Mouse (Mus musculus): ENCODE measurements around the gene Gga2. TPM values are rescaled to one million over a fixed set of nuclear protein-coding genes. Genes with fewer than 3 reads are reported as not detected.

The Gga2 gene
- polyA plus RNA-seq, 1 experiment from 2014 or later: 96.9 TPM

DNA sequence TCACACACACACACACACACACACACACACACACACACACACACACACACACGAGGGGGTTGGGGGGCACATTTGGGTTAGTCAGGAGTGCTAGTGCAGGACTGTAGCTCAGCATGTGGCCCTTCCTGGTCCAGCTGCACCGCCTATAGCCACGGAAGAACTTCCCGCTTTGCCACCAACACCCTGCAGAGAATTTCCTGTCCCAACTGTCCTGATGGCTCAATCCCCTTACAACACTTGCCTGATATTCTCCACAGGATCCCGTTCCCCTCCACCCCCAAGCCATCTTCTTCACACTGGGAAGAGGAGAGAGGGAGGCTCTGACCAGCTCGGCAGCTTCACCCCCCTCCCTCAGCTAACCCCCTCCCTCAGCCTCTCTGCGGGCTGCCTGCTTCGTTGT lies 20.6 kb downstream of the Gga2 start:
- Histone ChIP-seq H3K4me2 (no peak overlapping the region), H3K4me3 (no peak overlapping the region), H3K9me3 (no peaks in the 10 kb centered on the region), H3K4me1 (no peaks in the 10 kb centered on the region), H3K9ac (no peak overlapping the region), H3K36me3 (peaks cover 92% of the 10 kb centered on the region), H3K27me3 (no peaks in the 10 kb centered on the region), H3K27ac (no peak overlapping the region)
- no peak for ATAC-seq (ENCODE audit: insufficient number of reproducible peaks, insufficient read depth, low FRiP score, low TSS enrichment, low read depth)
- 66% methylated on average over 7 of the region's 8 CpGs for WGBS

DNA sequence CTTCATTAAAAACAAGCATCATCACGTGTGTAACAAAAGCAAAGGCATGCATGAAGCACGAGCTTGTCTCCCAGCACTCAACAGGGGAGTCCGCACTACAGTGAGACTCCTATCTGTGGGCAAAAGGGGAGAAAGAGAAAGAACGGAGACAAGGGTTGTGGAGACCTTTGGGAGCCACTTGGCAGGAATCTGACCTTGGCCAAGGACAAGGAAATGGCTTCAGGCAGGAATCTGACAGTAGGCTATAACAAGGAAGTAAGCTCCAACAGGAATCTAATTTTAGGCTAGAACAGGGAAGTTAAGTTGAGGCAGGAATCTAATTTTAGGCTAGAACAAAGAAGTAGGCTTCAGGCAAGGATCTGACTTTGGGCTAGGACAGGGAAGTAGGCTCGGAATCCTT lies 25.1 kb downstream of the Gga2 start:
- WGBS: 90% methylated on average over 5 of the region's 5 CpGs
- Histone ChIP-seq H3K9me3 (no peaks in the 10 kb centered on the region), H3K27me3 (no peaks in the 10 kb centered on the region), H3K4me1 (no peaks in the 10 kb centered on the region), H3K4me3 (no peak overlapping the region), H3K9ac (no peak overlapping the region), H3K27ac (no peak overlapping the region), H3K36me3 (peaks cover 92% of the 10 kb centered on the region), H3K4me2 (no peak overlapping the region)
- ATAC-seq (ENCODE audit: insufficient number of reproducible peaks, insufficient read depth, low FRiP score, low TSS enrichment, low read depth): no peak

- Histone ChIP-seq H3K4me3 (peak within 1 kb of the TSS; percentile 74), H3K27ac (no peak within 1 kb of the TSS), H3K4me2 (peak within 1 kb of the TSS; percentile 67), H3K4me1 (peaks cover 3% of the 10 kb centered on the region; the same call in 1 of the 2 replicates), H3K36me3 (peaks cover 11% of the 10 kb centered on the region; the same call in 1 of the 2 replicates), H3K9me3 (no peaks in the 10 kb centered on the region), H3K27me3 (no peaks in the 10 kb centered on the region), H3K9ac (peak within 1 kb of the TSS; percentile 84)
- WGBS: under 1% methylated on average over 53 of the region's 55 CpGs
- peak; percentile 75; the same call in 1 of the 2 replicates for ATAC-seq (ENCODE audit: insufficient number of reproducible peaks, insufficient read depth, low FRiP score, low TSS enrichment, low read depth)
Observed at GRCm38 (mm10) chr7:121981307-121981871, 39.6 kb downstream of the Gga2 start, which contains the start of gene Cog7. TSS of gene Cog7 (minus strand) at chr7:121981711.

- no peak for ATAC-seq (ENCODE audit: insufficient number of reproducible peaks, insufficient read depth, low FRiP score, low TSS enrichment, low read depth)
- Histone ChIP-seq H3K4me3 (no peak overlapping the region), H3K4me2 (no peak overlapping the region), H3K27me3 (no peaks in the 10 kb centered on the region), H3K9me3 (no peaks in the 10 kb centered on the region), H3K27ac (no peak overlapping the region), H3K9ac (no peak overlapping the region), H3K4me1 (no peaks in the 10 kb centered on the region), H3K36me3 (peaks cover 56% of the 10 kb centered on the region)
- 53% methylated on average over 4 of the region's 4 CpGs for whole genome bisulfite sequencing
Observed at GRCm38 (mm10) chr7:121975031-121975430, 46.0 kb downstream of the Gga2 start.

DNA sequence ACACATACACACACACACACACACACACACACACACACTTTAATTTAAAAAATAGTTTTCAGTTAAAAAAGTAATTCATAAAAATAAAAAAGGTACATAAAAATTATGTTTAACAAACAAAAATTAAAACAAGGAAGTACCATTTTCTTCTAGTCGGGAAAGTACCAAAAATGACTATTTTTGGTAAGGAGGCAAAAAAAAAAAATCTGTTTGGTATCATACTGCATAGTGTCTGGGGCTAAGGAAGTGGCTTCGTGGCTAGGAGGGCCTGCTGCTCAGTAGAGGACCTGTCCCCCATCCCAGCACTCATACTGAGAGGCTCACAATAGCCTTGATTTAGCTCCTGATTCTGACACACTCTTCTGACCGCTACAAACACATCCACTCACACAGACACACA lies 49.3 kb downstream of the Gga2 start:
- Histone ChIP-seq H3K9me3 (no peaks in the 10 kb centered on the region), H3K4me3 (no peak overlapping the region), H3K36me3 (peaks cover 60% of the 10 kb centered on the region), H3K4me2 (no peak overlapping the region), H3K9ac (no peak overlapping the region), H3K27ac (no peak overlapping the region), H3K4me1 (no peaks in the 10 kb centered on the region), H3K27me3 (no peaks in the 10 kb centered on the region)
- no peak for ATAC-seq (ENCODE audit: insufficient number of reproducible peaks, insufficient read depth, low FRiP score, low TSS enrichment, low read depth)
- WGBS: 89% methylated on average over 3 of the region's 3 CpGs

GRCm38 (mm10) chr7:121970250-121970649 lies 50.8 kb downstream of the Gga2 start:
- Histone ChIP-seq H3K4me1 (no peaks in the 10 kb centered on the region), H3K9ac (no peak overlapping the region), H3K4me3 (no peak overlapping the region), H3K27me3 (no peaks in the 10 kb centered on the region), H3K9me3 (no peaks in the 10 kb centered on the region), H3K27ac (no peak overlapping the region), H3K4me2 (no peak overlapping the region), H3K36me3 (peaks cover 56% of the 10 kb centered on the region)
- no peak for ATAC-seq (ENCODE audit: insufficient number of reproducible peaks, insufficient read depth, low FRiP score, low TSS enrichment, low read depth)
- WGBS: 87% methylated on average over 9 of the region's 9 CpGs

DNA sequence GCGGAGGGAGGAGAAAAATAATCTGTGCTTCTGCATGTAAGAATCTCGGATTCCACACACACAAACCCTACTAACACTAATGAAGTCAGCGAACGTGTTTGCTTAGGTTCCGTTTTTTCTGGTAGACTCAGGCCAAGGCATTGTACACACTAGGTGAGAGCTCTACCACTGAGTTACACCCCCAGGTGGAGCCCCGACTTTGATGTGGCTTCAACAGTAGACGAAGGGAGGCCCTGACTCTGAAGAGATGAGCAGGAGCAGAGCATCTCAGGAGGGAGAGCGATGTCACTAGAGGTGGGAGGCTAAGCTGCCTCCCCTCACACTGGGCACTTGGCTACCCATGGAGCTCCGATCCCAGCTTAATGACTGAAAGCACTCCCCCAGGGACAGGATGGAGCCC lies 52.2 kb downstream of the Gga2 start:
- Histone ChIP-seq H3K36me3 (peaks cover 52% of the 10 kb centered on the region), H3K4me3 (no peak overlapping the region), H3K4me1 (no peaks in the 10 kb centered on the region), H3K27ac (no peak overlapping the region), H3K4me2 (no peak overlapping the region), H3K27me3 (no peaks in the 10 kb centered on the region), H3K9me3 (no peaks in the 10 kb centered on the region), H3K9ac (no peak overlapping the region)
- ATAC-seq (ENCODE audit: insufficient number of reproducible peaks, insufficient read depth, low FRiP score, low TSS enrichment, low read depth): no peak
- WGBS: 85% methylated on average over 9 of the region's 9 CpGs

DNA sequence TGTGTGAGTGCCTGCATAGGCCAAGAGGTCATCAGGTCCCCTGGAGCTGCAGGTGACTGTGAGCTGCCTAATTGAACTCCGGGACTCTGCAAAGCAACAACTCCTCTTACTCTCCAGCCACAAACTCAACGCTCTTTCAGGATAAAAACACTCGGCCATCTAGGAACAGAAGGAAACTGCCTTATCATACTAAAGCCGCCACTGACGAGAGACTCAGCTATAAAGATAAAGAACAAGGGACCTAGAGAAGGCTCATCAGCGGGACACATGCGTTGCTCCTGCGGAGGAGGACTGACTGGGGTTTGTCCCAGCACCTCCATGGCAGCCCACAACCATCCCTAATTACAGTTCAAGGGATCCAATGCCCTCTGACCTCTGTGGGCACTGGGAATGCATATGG lies 52.8 kb downstream of the Gga2 start:
- H3K9ac ChIP-seq: no peak overlapping the region
- no peak overlapping the region for H3K27ac ChIP-seq
- 86% methylated on average over 8 of the region's 8 CpGs for WGBS
- no peaks in the 10 kb centered on the region; the same call in 1 of the 2 replicates for H3K4me1 ChIP-seq
- no peak for ATAC-seq (ENCODE audit: insufficient number of reproducible peaks, insufficient read depth, low FRiP score, low TSS enrichment, low read depth)
- peaks cover 49% of the 10 kb centered on the region for H3K36me3 ChIP-seq
- H3K9me3 ChIP-seq: no peaks in the 10 kb centered on the region
- H3K4me2 ChIP-seq: no peak overlapping the region
- no peaks in the 10 kb centered on the region for H3K27me3 ChIP-seq
- no peak overlapping the region for H3K4me3 ChIP-seq

DNA sequence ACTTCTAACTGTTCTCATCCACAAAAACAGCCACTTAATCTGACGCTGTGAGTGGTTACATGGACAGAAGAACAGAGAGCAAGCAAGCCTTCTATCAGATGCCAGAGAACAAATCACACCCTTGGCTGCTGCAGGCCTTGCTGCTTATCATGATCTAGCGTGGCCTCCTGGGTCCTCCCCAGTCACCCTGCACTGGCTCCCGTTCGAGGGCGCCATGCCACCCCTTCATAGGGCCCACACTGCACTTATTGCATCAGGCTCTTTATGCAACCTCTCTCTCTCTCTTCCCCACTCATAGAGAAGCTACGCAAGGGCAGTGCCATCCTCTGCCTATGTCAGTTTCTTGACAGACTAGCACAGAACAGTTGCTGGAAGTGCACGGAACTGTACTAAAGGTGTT lies 54.9 kb downstream of the Gga2 start:
- Histone ChIP-seq H3K27me3 (no peaks in the 10 kb centered on the region), H3K36me3 (peaks cover 57% of the 10 kb centered on the region), H3K4me2 (no peak overlapping the region), H3K27ac (no peak overlapping the region), H3K9me3 (no peaks in the 10 kb centered on the region), H3K9ac (no peak overlapping the region), H3K4me3 (no peak overlapping the region), H3K4me1 (no peaks in the 10 kb centered on the region; the same call in 1 of the 2 replicates)
- ATAC-seq (ENCODE audit: insufficient number of reproducible peaks, insufficient read depth, low FRiP score, low TSS enrichment, low read depth): no peak
- WGBS: 87% methylated on average over 7 of the region's 7 CpGs

DNA sequence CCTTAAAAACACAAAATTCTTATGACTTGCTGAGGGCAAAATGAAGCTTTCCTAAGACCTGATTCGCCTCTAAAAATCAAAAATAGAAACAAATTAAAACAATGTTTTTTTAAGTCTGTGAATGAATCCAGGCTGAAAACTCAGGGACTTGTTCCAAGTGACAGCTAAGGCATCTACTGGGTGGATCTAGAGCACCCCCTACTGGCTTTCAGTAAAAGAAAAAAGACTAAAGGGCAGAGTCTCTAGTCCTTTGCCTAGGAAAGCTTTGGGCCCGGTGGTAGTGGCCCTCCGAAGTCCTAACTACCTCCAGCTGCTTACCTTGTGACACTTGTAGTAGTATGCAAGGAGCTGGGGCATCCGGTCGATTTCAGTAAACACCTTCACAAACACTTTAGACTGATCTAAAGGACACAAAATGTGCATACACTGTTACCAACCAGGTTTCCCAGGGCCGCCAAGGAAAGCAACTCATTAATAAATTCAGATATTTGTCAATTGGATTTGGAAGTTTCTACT lies 57.1 kb downstream of the Gga2 start:
- no peaks in the 10 kb centered on the region for H3K27me3 ChIP-seq
- H3K4me2 ChIP-seq: no peak overlapping the region
- H3K4me3 ChIP-seq: no peak overlapping the region
- no peak overlapping the region for H3K9ac ChIP-seq
- ATAC-seq (ENCODE audit: insufficient number of reproducible peaks, insufficient read depth, low FRiP score, low TSS enrichment, low read depth): no peak
- H3K36me3 ChIP-seq: peaks cover 49% of the 10 kb centered on the region
- WGBS: 59% methylated on average over 6 of the region's 6 CpGs
- no peaks in the 10 kb centered on the region; the same call in 1 of the 2 replicates for H3K4me1 ChIP-seq
- no peak overlapping the region for H3K27ac ChIP-seq
- no peaks in the 10 kb centered on the region for H3K9me3 ChIP-seq

- Histone ChIP-seq H3K36me3 (peaks cover 48% of the 10 kb centered on the region), H3K4me3 (no peak overlapping the region), H3K4me2 (no peak overlapping the region), H3K27ac (no peak overlapping the region), H3K27me3 (no peaks in the 10 kb centered on the region), H3K9me3 (no peaks in the 10 kb centered on the region), H3K9ac (no peak overlapping the region), H3K4me1 (no peaks in the 10 kb centered on the region; the same call in 1 of the 2 replicates)
- 76% methylated on average over 3 of the region's 3 CpGs for WGBS
- ATAC-seq (ENCODE audit: insufficient number of reproducible peaks, insufficient read depth, low FRiP score, low TSS enrichment, low read depth): no peak
Observed at GRCm38 (mm10) chr7:121962571-121962959, 58.5 kb downstream of the Gga2 start.

GRCm38 (mm10) chr7:121961913-121962570 lies 59.0 kb downstream of the Gga2 start:
- Histone ChIP-seq H3K9me3 (no peaks in the 10 kb centered on the region), H3K27me3 (no peaks in the 10 kb centered on the region), H3K4me1 (no peaks in the 10 kb centered on the region; the same call in 1 of the 2 replicates), H3K4me2 (no peak overlapping the region), H3K36me3 (peaks cover 48% of the 10 kb centered on the region), H3K4me3 (no peak overlapping the region), H3K9ac (no peak overlapping the region), H3K27ac (no peak overlapping the region)
- 83% methylated on average over 7 of the region's 7 CpGs for WGBS
- no peak for ATAC-seq (ENCODE audit: insufficient number of reproducible peaks, insufficient read depth, low FRiP score, low TSS enrichment, low read depth)
